Mouse (Mus musculus) embryonic facial prominence, embryonic 15.5 days (tissue): ENCODE data around the gene Dhtkd1. TPM values are rescaled to one million over a fixed set of nuclear protein-coding genes. Genes with fewer than 3 reads are reported as not detected.

Source experiments
- ATAC-seq: fragments of 200-750 bp; cut with Nextera tagmentation; 2 replicates; pipeline ENCODE4 v1.8.0; 2017; ENCODE audit warnings: low read depth, moderate TSS enrichment; ENCODE audit not compliant: insufficient number of reproducible peaks, low FRiP score, low TSS enrichment
- H3K27ac ChIP-seq: fragments of 300-500 bp; sonication (generic); replicated peaks from 2 replicates; pipeline ENCODE4 v1.5.1; 2015; ENCODE audit warnings: mild to moderate bottlenecking, inconsistent platforms
- H3K27me3 ChIP-seq: fragments of 300-500 bp; sonication (generic); 2 replicates; pipeline ENCODE4 v1.6.1; 2015; ENCODE audit warnings: inconsistent platforms
- H3K36me3 ChIP-seq: fragments of 300-500 bp; sonication (generic); 2 replicates; pipeline ENCODE4 v1.6.1; 2015; ENCODE audit warnings: mild to moderate bottlenecking, inconsistent platforms
- H3K4me1 ChIP-seq: fragments of 300-500 bp; sonication (generic); 2 replicates; pipeline ENCODE4 v1.6.1; 2015; ENCODE audit warnings: inconsistent platforms
- H3K4me2 ChIP-seq: fragments of 300-500 bp; sonication (generic); replicated peaks from 2 replicates; pipeline ENCODE4 v1.6.1; 2015; ENCODE audit warnings: mild to moderate bottlenecking, inconsistent platforms
- H3K4me3 ChIP-seq: fragments of 300-500 bp; sonication (generic); replicated peaks from 2 replicates; pipeline ENCODE4 v1.5.1; 2015; ENCODE audit warnings: mild to moderate bottlenecking, inconsistent platforms
- H3K9ac ChIP-seq: fragments of 300-500 bp; sonication (generic); 2 replicates; pipeline ENCODE4 v1.6.1; 2015; ENCODE audit warnings: inconsistent platforms
- H3K9me3 ChIP-seq: fragments of 300-500 bp; sonication (generic); replicated peaks from 2 replicates; pipeline ENCODE4 v1.6.1; 2016; ENCODE audit warnings: inconsistent platforms
- WGBS: fragments of 180-500 bp; shearing (Covaris S2); methylation state at CpG from one replicate; pipeline ENCODE4 v1.1.7; 2015; 5-methylcytosine and 5-hydroxymethylcytosine counted together
- polyA plus RNA-seq: library from polyadenylated mRNA; unstranded; fragments of >200 nt; fragmentation: Nextera tagmentation; extraction: Ambion mirVana; gene quantifications from 2 replicates; pipeline ENCODE4 v1.2.1, GENCODE M21; 2015

The Dhtkd1 gene
- polyA plus RNA-seq, 1 experiment from 2014 or later, result 4.6 TPM

DNA sequence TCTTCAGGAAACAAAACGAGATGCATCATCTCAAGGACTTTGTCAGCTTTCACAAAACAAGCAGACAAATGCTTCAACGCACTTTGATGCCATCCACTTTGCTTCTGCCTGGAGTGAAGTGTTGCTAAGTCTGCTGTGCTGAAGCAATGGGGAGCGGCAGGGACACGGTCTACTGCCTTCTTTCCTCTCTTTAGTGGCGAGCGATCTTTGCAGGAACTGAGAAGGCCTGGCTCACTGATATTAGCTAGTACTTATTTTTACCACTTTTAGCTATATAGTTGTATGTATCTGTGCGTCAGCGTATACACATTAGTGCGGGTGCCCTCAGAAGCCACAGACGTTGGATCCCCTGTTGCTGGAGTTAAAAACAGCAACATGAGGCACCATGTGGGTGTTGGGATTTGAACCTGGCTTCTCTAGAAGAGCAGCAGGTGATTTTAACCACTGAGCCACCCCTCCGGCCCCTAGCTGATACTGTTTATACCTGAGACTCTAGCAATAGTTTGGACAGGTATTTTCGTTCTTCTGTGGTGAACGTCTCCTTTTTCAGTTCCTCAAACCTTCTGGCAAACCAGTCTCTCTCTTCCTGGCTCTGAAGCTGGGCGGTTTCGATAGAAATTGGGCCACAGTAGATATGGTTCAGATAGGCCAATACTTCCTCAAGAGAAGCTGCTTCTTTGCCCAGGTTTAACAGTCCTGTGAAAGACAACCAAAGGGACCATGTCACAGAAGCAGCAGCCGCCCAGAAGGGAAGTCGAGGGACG is 12.1 kb downstream of the Dhtkd1 start:
- no peak for ATAC-seq
- Histone ChIP-seq H3K4me3 (no peak overlapping the region), H3K27me3 (no peaks in the 10 kb centered on the region), H3K9ac (no peak overlapping the region), H3K9me3 (no peaks in the 10 kb centered on the region), H3K4me2 (no peak overlapping the region), H3K36me3 (peaks cover 13% of the 10 kb centered on the region), H3K4me1 (no peaks in the 10 kb centered on the region), H3K27ac (no peak overlapping the region)
- 93% methylated on average over 18 of the region's 18 CpGs for WGBS

DNA sequence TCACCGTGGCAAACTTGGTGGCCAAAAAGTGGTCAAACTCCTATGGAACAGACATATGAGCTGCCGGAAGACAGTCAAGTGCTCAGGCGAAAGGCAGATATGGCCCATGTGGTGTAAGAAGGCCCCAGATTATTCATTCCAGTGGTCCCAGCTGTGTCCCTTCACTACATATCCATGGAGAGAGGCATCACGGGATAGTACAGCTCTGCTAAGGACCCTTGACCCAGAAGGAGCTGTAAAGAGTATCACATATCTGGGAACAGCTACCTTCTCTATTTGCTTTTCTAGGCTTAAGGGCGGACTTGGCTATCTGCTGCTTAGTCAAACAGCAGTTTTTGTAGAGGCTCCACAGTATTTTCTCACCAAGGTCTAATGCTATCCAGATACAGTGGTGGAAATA is 12.8 kb downstream of the Dhtkd1 start:
- Histone ChIP-seq H3K9me3 (no peaks in the 10 kb centered on the region), H3K4me2 (no peak overlapping the region), H3K36me3 (peaks cover 13% of the 10 kb centered on the region), H3K27me3 (no peaks in the 10 kb centered on the region), H3K9ac (no peak overlapping the region), H3K4me3 (no peak overlapping the region), H3K4me1 (no peaks in the 10 kb centered on the region), H3K27ac (no peak overlapping the region)
- ATAC-seq, result no peak; the same call in 1 of the 2 replicates
- 90% methylated on average over 5 of the region's 5 CpGs for WGBS

DNA sequence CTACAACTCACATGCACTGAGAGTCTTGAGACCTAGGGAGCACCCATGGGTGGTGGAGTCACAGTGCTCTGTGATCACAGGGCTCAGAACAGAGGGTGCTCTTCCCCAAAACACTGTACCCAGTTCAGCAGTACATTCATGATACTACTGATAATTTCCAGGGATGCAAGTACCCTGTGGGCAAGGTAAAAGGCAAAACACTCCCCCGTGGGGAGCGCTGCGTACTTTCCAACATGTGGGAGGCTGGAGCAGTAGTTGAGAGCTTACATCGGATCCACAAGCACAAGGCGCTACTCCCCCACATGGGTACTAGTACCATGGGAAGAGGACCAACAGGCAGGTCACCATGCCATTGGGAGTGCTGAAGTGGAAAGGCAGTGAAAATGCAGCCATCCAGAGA is 15.1 kb downstream of the Dhtkd1 start:
- H3K27ac ChIP-seq, result no peak overlapping the region
- H3K9me3 ChIP-seq, result no peaks in the 10 kb centered on the region
- H3K9ac ChIP-seq, result no peak overlapping the region
- no peaks in the 10 kb centered on the region for H3K4me1 ChIP-seq
- no peak overlapping the region for H3K4me2 ChIP-seq
- H3K36me3 ChIP-seq, result peaks cover 13% of the 10 kb centered on the region
- no peak overlapping the region for H3K4me3 ChIP-seq
- ATAC-seq, result no peak
- H3K27me3 ChIP-seq, result no peaks in the 10 kb centered on the region
- WGBS, result 95% methylated on average over 5 of the region's 5 CpGs

DNA sequence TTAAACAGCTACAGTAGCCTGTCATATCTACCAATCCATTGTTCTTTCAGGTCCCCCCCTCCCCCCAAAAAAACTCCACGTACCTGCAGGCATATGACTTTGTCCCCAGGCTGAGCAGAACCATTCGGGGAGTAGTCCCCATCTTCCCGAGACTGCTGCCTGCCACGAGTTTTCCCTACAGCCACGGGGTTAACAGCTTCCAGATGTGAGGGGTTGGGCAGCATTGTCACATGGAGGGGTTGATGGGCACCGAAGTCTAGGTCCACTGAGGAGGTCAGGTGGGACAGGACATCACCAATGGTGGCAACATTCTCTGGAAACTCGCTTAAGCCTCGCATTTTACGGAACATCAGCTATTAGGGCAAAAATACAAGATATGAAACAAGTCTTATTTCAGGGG is 18.8 kb downstream of the Dhtkd1 start:
- H3K4me3 ChIP-seq, result no peak overlapping the region
- no peak overlapping the region for H3K9ac ChIP-seq
- H3K36me3 ChIP-seq, result peaks cover 23% of the 10 kb centered on the region
- no peak for ATAC-seq
- H3K4me2 ChIP-seq, result no peak overlapping the region
- H3K27ac ChIP-seq, result no peak overlapping the region
- WGBS, result 52% methylated on average over 9 of the region's 9 CpGs
- H3K27me3 ChIP-seq, result no peaks in the 10 kb centered on the region
- H3K4me1 ChIP-seq, result no peaks in the 10 kb centered on the region
- no peaks in the 10 kb centered on the region for H3K9me3 ChIP-seq

DNA sequence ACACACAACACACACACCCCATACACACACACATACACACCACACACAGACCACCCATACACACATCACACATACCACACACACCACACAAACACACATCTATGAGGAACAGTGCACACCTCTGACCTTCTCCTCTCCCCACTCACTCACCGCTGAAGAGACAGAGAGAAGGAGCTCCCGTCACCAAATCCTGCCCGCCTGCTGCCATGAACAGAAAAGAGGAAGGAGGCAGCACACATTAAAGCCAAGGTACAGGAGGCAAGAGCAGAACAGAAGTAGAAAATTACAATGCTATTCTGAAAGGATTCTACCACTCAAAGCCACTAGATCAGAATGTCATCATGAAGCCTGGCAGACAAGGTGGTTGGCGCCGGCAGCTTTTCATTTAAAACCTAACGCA is 19.8 kb downstream of the Dhtkd1 start:
- WGBS, result 92% methylated on average over 6 of the region's 6 CpGs
- Histone ChIP-seq H3K27ac (no peak overlapping the region), H3K4me1 (no peaks in the 10 kb centered on the region), H3K27me3 (no peaks in the 10 kb centered on the region), H3K9me3 (no peaks in the 10 kb centered on the region), H3K9ac (no peak overlapping the region), H3K4me2 (no peak overlapping the region), H3K36me3 (peaks cover 27% of the 10 kb centered on the region), H3K4me3 (no peak overlapping the region)
- no peak for ATAC-seq

DNA sequence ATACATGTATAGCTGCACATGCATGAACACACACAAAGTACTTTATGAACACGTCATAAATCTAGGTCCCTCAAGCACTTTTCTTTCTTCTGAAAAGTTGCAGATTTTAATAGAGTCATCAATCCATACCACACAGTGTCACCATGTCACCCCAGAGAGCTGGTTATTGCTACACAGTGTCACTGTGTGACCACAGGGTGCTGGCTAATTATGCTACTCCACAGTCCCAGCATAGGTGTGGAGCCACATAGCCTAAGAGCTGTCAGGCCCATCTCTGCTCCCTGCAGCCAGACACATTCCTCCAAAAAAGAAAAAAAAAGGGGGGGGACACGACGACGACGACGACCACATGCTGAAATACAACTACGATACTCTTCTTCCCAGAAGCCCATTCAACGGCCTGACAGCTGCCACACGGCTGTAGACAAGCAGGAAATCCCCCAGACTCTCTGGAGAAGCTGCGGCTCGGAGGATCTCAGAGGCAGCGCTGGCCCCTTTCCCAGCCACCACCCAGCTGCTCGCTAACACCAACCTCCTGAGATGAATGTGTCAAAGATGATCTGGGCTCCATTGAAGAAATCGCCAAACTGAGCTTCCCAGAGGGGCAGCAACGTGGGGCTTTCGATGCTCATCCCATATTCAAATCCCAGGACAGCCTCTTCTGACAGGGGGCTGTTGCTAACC is 31.2 kb downstream of the Dhtkd1 start:
- Histone ChIP-seq H3K27ac (no peak overlapping the region), H3K4me2 (no peak overlapping the region), H3K4me1 (no peaks in the 10 kb centered on the region), H3K9me3 (no peaks in the 10 kb centered on the region), H3K27me3 (no peaks in the 10 kb centered on the region), H3K4me3 (no peak overlapping the region), H3K9ac (no peak overlapping the region), H3K36me3 (0 out of 2 replicates have a peak, but pooled peaks cover 6% of the 10 kb centered on the region)
- no peak for ATAC-seq
- WGBS, result 41% methylated on average over 16 of the region's 16 CpGs

DNA sequence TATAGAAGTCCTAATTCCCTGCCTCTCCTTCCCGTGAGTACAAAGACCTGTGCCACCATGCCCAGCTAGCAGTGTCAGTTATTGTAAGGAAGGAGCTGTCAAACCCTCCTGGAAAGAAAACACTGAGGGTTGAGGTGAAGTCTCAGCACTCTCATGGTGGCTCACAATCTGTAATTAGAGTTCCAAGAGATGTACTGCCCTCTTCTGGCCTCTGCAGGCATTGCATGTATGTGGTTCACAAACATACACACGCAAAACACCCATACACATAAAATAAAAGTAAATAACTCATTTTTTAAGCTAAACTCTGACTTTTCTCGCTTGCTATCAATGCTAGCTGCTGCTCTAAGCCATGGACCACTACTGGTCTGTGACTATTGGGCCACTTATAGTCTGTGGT is 36.0 kb downstream of the Dhtkd1 start:
- WGBS, result 54% methylated on average over 3 of the region's 3 CpGs
- Histone ChIP-seq H3K9me3 (no peaks in the 10 kb centered on the region), H3K36me3 (peaks cover 14% of the 10 kb centered on the region), H3K9ac (no peak overlapping the region), H3K4me2 (no peak overlapping the region), H3K27me3 (no peaks in the 10 kb centered on the region), H3K4me3 (no peak overlapping the region), H3K27ac (no peak overlapping the region), H3K4me1 (no peaks in the 10 kb centered on the region)
- no peak for ATAC-seq

DNA sequence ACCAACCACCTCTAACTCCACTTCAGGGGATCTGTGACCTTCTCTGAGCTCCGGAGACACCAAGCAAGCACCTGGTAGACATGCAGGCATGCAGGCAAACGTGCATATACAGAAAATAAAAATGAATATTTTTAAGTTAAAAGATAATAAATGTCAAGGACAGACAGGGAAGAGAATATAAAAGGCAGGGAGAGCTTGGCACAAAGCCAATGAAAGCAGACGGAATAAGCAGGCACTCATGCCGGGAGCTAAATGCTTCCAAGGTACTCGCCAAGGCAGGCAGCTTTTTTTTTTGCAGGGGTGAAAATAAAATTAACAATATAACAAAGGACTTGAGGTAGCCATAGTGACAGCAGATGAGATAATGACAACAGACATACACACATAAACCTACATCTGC is 36.5 kb downstream of the Dhtkd1 start:
- Histone ChIP-seq H3K9ac (no peak overlapping the region), H3K27me3 (no peaks in the 10 kb centered on the region), H3K4me3 (no peak overlapping the region), H3K27ac (no peak overlapping the region), H3K4me1 (no peaks in the 10 kb centered on the region), H3K36me3 (peaks cover 14% of the 10 kb centered on the region), H3K9me3 (no peaks in the 10 kb centered on the region), H3K4me2 (no peak overlapping the region)
- 30% methylated on average over 5 of the region's 5 CpGs for WGBS
- ATAC-seq, result no peak

DNA sequence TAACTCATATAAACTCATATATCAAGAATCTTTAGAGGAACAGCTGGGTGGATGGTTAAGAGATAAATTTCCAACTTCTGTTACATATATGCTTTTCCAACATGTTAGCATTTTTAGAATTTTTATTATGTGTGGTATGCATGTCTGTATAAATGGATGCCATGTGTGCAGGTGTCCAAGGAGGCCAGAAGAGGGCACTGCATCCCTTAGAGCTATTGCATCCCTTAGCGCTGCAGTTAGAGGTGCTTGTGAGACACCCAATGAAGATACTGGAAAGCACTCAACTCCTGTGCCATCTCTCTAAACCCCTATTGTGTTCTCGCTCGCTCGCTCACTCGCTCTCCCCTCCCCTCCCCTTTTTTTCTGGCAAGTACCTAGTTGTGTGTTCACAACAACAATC is 42.4 kb downstream of the Dhtkd1 start:
- no peak for ATAC-seq
- no peak overlapping the region for H3K9ac ChIP-seq
- no peak overlapping the region for H3K4me3 ChIP-seq
- no peaks in the 10 kb centered on the region for H3K9me3 ChIP-seq
- H3K27ac ChIP-seq, result no peak overlapping the region
- no peak overlapping the region for H3K4me2 ChIP-seq
- peaks cover 22% of the 10 kb centered on the region for H3K36me3 ChIP-seq
- 63% methylated on average over 5 of the region's 5 CpGs for WGBS
- no peaks in the 10 kb centered on the region for H3K27me3 ChIP-seq
- H3K4me1 ChIP-seq, result no peaks in the 10 kb centered on the region; the same call in 1 of the 2 replicates

DNA sequence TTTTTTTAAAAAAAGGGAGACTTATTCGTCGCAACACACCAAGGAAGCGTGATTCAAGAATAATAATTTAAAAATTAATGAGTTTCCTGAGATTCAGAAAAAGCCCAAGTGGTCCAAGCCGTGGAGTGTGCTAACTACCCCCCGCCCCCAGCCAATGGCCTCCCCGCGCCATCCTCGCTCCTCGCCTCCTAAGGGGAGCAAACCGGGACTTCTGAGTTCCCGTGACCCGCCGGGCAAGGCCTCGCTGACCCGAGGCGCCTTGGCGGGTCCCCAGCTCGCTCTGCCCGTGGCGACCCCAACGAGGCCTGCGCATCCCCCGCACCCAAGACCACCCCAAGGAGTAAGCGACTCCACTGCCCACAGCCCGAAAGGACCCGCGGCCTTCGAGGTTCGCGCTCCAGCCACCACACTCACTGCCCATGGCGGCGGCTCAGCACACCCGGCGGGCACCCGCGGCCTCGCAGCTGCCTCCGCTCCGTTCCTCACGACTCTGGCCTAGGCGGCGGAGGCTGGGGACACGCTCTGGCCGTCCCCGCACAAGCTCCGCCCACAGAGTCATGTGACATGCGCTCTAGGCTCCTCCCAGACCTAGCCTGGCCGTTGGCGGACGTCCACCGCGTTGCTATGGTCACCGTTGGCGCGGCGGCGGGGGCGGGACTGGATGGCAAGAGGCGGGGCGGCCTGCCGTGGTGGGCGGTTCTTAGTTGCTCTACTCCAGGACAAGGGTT is 47.6 kb downstream of the Dhtkd1 start, which contains the start of gene Sec61a2:
Gene Sec61a2, minus strand, starts transcription at position 590 of the 728 bp plus-strand sequence.
- Histone ChIP-seq H3K4me2 (peak within 1 kb of the TSS; percentile 56), H3K9me3 (no peaks in the 10 kb centered on the region), H3K27ac (peak within 1 kb of the TSS; percentile 86), H3K27me3 (no peaks in the 10 kb centered on the region), H3K9ac (peak within 1 kb of the TSS; percentile 94), H3K4me1 (peaks cover 3% of the 10 kb centered on the region; the same call in 1 of the 2 replicates), H3K4me3 (peak within 1 kb of the TSS; percentile 90), H3K36me3 (peaks cover 22% of the 10 kb centered on the region)
- under 1% methylated on average over 62 of the region's 62 CpGs for WGBS
- ATAC-seq, result peak; percentile 98

DNA sequence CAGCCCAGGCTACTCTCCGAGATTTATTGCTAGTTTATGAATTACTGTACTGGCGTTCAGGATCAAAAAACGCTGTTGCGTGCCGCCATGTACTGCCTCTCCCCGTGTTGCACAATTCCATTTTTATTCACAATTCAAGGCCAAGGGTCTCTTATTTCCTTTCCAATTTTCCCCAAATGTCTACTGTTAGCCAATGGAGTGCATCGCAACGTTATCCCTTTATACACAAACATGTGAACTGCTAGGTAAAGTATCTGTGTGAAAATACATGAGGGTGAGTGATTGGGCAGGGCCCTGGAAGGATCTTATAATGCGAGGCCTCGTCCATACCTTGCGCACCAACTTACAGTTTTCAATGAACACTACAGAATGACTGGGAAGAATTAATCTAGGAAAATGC is 48.3 kb downstream of the Dhtkd1 start:
- 0 out of 2 replicates have a peak overlapping the region, but pooled peaks have one; percentile 86 for H3K27ac ChIP-seq
- H3K4me3 ChIP-seq, result peak overlapping the region; percentile 90
- H3K9ac ChIP-seq, result 0 out of 2 replicates have a peak overlapping the region, but pooled peaks have one; percentile 94
- peaks cover 19% of the 10 kb centered on the region for H3K36me3 ChIP-seq
- H3K4me1 ChIP-seq, result peaks cover 3% of the 10 kb centered on the region; the same call in 1 of the 2 replicates
- no peak for ATAC-seq
- WGBS, result 30% methylated on average over 11 of the region's 11 CpGs
- no peaks in the 10 kb centered on the region for H3K27me3 ChIP-seq
- H3K9me3 ChIP-seq, result no peaks in the 10 kb centered on the region
- peak overlapping the region; percentile 56 for H3K4me2 ChIP-seq
